Mouse (Mus musculus) midbrain, postnatal 0 days (tissue): Measurements from ENCODE around the gene S100a5. TPM values are rescaled to one million over a fixed set of nuclear protein-coding genes. Genes with fewer than 3 reads are reported as not detected.
A peak's percentile ranks its signal among the peaks of the same experiment; 100 is the strongest.

Experiments used
- ATAC-seq: fragments of 200-750 bp; cut with Nextera tagmentation; 2 replicates; pipeline ENCODE4 v1.8.0; 2017; ENCODE audit warnings: moderate number of reproducible peaks, mild to moderate bottlenecking, moderate TSS enrichment, moderate library complexity; ENCODE audit not compliant: low FRiP score
- DNase-seq: peaks from one replicate; pipeline ENCODE4 v3.0.0-alpha.2; 2015; ENCODE audit warnings: low spot score
- H3K27ac ChIP-seq: fragments of 300-500 bp; sonication (generic); 2 replicates; pipeline ENCODE4 v1.5.1; 2014; ENCODE audit warnings: low read depth, mild to moderate bottlenecking, low read length, mixed read lengths
- H3K27me3 ChIP-seq: fragments of 300-500 bp; sonication (generic); 2 replicates; pipeline ENCODE4 v1.6.1; 2014; ENCODE audit warnings: low read length, control low read depth, mixed read lengths; ENCODE audit not compliant: insufficient read depth
- H3K36me3 ChIP-seq: fragments of 300-500 bp; sonication (generic); 2 replicates; pipeline ENCODE4 v1.6.1; 2014; ENCODE audit warnings: low read length, control low read depth, mixed read lengths; ENCODE audit not compliant: insufficient read depth
- H3K4me1 ChIP-seq: fragments of 300-500 bp; sonication (generic); 2 replicates; pipeline ENCODE4 v1.6.1; 2014; ENCODE audit warnings: mild to moderate bottlenecking, control low read depth, antibody characterized with exemption, low read length, mixed read lengths; ENCODE audit not compliant: insufficient read depth
- H3K4me2 ChIP-seq: fragments of 300-500 bp; sonication (generic); 2 replicates; pipeline ENCODE4 v1.6.1; 2014; ENCODE audit warnings: low read depth, mild to moderate bottlenecking, low read length, mixed read lengths; ENCODE audit not compliant: poor library complexity, severe bottlenecking
- H3K4me3 ChIP-seq: fragments of 300-500 bp; sonication (generic); 2 replicates; pipeline ENCODE4 v1.5.1; 2014; ENCODE audit warnings: low read depth, mild to moderate bottlenecking, low read length, moderate library complexity
- H3K9ac ChIP-seq: fragments of 300-500 bp; sonication (generic); replicated peaks from 2 replicates; pipeline ENCODE4 v1.6.1; 2014; ENCODE audit warnings: mild to moderate bottlenecking, low read length, moderate library complexity, mixed read lengths; ENCODE audit not compliant: poor library complexity, severe bottlenecking
- H3K9me3 ChIP-seq: fragments of 300-500 bp; sonication (generic); 2 replicates; pipeline ENCODE4 v1.6.1; 2016; ENCODE audit warnings: low read length, control low read depth
- CTCF ChIP-seq: IDR thresholded peaks from 2 replicates; pipeline ENCODE4 v1.5.1; 2016; ENCODE audit warnings: antibody characterized with exemption, mild to moderate bottlenecking
- WGBS: fragments of 180-500 bp; shearing (Covaris S2); extraction: QIAGEN DNeasy Blood & Tissue Kit; methylation state at CpG from one replicate; pipeline ENCODE4 v1.1.7; 2014; 5-methylcytosine and 5-hydroxymethylcytosine counted together
- polyA plus RNA-seq: library from polyadenylated mRNA; unstranded; fragments of >200 nt; fragmentation: Nextera tagmentation; extraction: Ambion mirVana; gene quantifications from 2 replicates; pipeline ENCODE4 v1.2.1, GENCODE M21; 2015
- total RNA-seq: library from RNA; depleted of rRNA; stranded (reverse); fragments of >200 nt; gene quantifications from 2 replicates; pipeline ENCODE4 v1.2.3, GENCODE M21; 2014; rRNA removed

The S100a5 gene
- total and polyA plus RNA-seq, 2 experiments from 2014 or later, result 0.43 TPM; not detected in 1

GRCm38 (mm10) chr3:90648981-90649380 is 40.7 kb downstream of the S100a5 start:
- H3K4me1 ChIP-seq, result no peaks in the 10 kb centered on the region
- no peak overlapping the region for H3K9ac ChIP-seq
- ATAC-seq (no peak), DNase-seq (no peak)
- no peak for TF ChIP-seq CTCF
- H3K27me3 ChIP-seq, result no peaks in the 10 kb centered on the region
- no peaks in the 10 kb centered on the region for H3K9me3 ChIP-seq
- H3K4me2 ChIP-seq, result no peak overlapping the region
- no peak overlapping the region for H3K27ac ChIP-seq
- no peaks in the 10 kb centered on the region for H3K36me3 ChIP-seq
- H3K4me3 ChIP-seq, result no peak overlapping the region

- Histone ChIP-seq H3K36me3 (no peaks in the 10 kb centered on the region), H3K4me3 (no peak overlapping the region), H3K27ac (no peak overlapping the region), H3K9me3 (no peaks in the 10 kb centered on the region), H3K4me1 (no peaks in the 10 kb centered on the region), H3K27me3 (no peaks in the 10 kb centered on the region), H3K4me2 (no peak overlapping the region), H3K9ac (no peak overlapping the region)
- WGBS, result 88% methylated on average over 2 of the region's 2 CpGs
- DNase-seq (no peak), ATAC-seq (no peak)
- TF ChIP-seq CTCF, result no peak
Measured at GRCm38 (mm10) chr3:90649832-90650231, 41.5 kb downstream of the S100a5 start.

GRCm38 (mm10) chr3:90652878-90653508 is 44.7 kb downstream of the S100a5 start:
- 38% methylated on average over 5 of the region's 5 CpGs for WGBS
- Histone ChIP-seq H3K9ac (no peak overlapping the region), H3K27ac (no peak overlapping the region), H3K4me2 (no peak overlapping the region), H3K36me3 (no peaks in the 10 kb centered on the region), H3K9me3 (no peaks in the 10 kb centered on the region), H3K4me3 (no peak overlapping the region), H3K27me3 (no peaks in the 10 kb centered on the region), H3K4me1 (no peaks in the 10 kb centered on the region)
- ATAC-seq (peak; percentile 74), DNase-seq (peak; percentile 90)
- peak; percentile 89 for TF ChIP-seq CTCF

- Histone ChIP-seq H3K4me1 (no peaks in the 10 kb centered on the region), H3K27ac (no peak within 1 kb of the TSS), H3K4me3 (no peak within 1 kb of the TSS), H3K4me2 (no peak within 1 kb of the TSS), H3K36me3 (no peaks in the 10 kb centered on the region), H3K27me3 (no peaks in the 10 kb centered on the region), H3K9me3 (no peaks in the 10 kb centered on the region), H3K9ac (no peak within 1 kb of the TSS)
- TF ChIP-seq CTCF, result no peak
- no peak for ATAC-seq
- no peak for DNase-seq
Measured at GRCm38 (mm10) chr3:90653717-90654116, 45.4 kb downstream of the S100a5 start, which contains the start of gene S100a7a. TSS of gene S100a7a (plus strand) at chr3:90654017.

- Histone ChIP-seq H3K4me1 (no peaks in the 10 kb centered on the region), H3K4me3 (no peak overlapping the region), H3K27me3 (no peaks in the 10 kb centered on the region), H3K4me2 (no peak overlapping the region), H3K27ac (no peak overlapping the region), H3K9me3 (no peaks in the 10 kb centered on the region), H3K36me3 (no peaks in the 10 kb centered on the region), H3K9ac (no peak overlapping the region)
- DNase-seq (no peak), ATAC-seq (no peak)
- peak; percentile 45 for TF ChIP-seq CTCF
- 67% methylated on average over 4 of the region's 4 CpGs for WGBS
Measured at GRCm38 (mm10) chr3:90657405-90657804, 49.1 kb downstream of the S100a5 start.

GRCm38 (mm10) chr3:90659364-90660044 is 51.2 kb downstream of the S100a5 start:
- DNase-seq, result no peak
- Histone ChIP-seq H3K27ac (no peak overlapping the region), H3K4me3 (no peak overlapping the region), H3K4me1 (no peaks in the 10 kb centered on the region), H3K4me2 (no peak overlapping the region), H3K36me3 (no peaks in the 10 kb centered on the region), H3K9me3 (no peaks in the 10 kb centered on the region), H3K27me3 (no peaks in the 10 kb centered on the region), H3K9ac (no peak overlapping the region)
- no peak for ATAC-seq
- no peak for TF ChIP-seq CTCF

Other genes with a start within 250 kb of the S100a5 start
- gene Slc27a3, start 218.6 kb upstream of the S100a5 start, total RNA-seq, result 64.8 and 86.6 TPM in 2 replicates
- gene Slc27a3, start 218.6 kb upstream of the S100a5 start, polyA plus RNA-seq, result 30.8 and 31.4 TPM in 2 replicates
- 58.5 and 61.8 TPM in 2 replicates for gene Ints3, start 174.9 kb upstream of the S100a5 start, total RNA-seq
- gene Ints3, start 174.9 kb upstream of the S100a5 start, polyA plus RNA-seq, result 19.7 and 22.3 TPM in 2 replicates
- gene Npr1, start 142.7 kb upstream of the S100a5 start, total RNA-seq, result 4.0 and 4.1 TPM in 2 replicates
- gene Npr1, start 142.7 kb upstream of the S100a5 start, polyA plus RNA-seq, result 1.5 and 2.0 TPM in 2 replicates
- gene Ilf2, start 132.4 kb upstream of the S100a5 start, total RNA-seq, result 136 and 147 TPM in 2 replicates
- 177 and 182 TPM in 2 replicates for gene Ilf2, start 132.4 kb upstream of the S100a5 start, polyA plus RNA-seq
- 41.2 and 51.9 TPM in 2 replicates for gene Snapin, start 117.5 kb upstream of the S100a5 start, total RNA-seq
- gene Snapin, start 117.5 kb upstream of the S100a5 start, polyA plus RNA-seq, result 93.5 and 97.2 TPM in 2 replicates
- gene Chtop, start 99.0 kb upstream of the S100a5 start, total RNA-seq, result 233 and 254 TPM in 2 replicates
- 154 and 163 TPM in 2 replicates for gene Chtop, start 99.0 kb upstream of the S100a5 start, polyA plus RNA-seq
- 16.4 and 27.5 TPM in 2 replicates for gene S100a1, start 94.1 kb upstream of the S100a5 start, total RNA-seq
- gene S100a1, start 94.1 kb upstream of the S100a5 start, polyA plus RNA-seq, result 54.2 and 59.9 TPM in 2 replicates
- gene S100a13, start 94.1 kb upstream of the S100a5 start, total RNA-seq, result 4.5 and 7.3 TPM in 2 replicates
- gene S100a13, start 94.1 kb upstream of the S100a5 start, polyA plus RNA-seq, result 20.3 and 21.1 TPM in 2 replicates
- 0.55 TPM in 1 of 2 replicates, not detected in the other for gene S100a14, start 81.7 kb upstream of the S100a5 start, total RNA-seq
- not detected in 2 replicates for gene S100a14, start 81.7 kb upstream of the S100a5 start, polyA plus RNA-seq
- 38.4 and 76.1 TPM in 2 replicates for gene S100a16, start 71.3 kb upstream of the S100a5 start, total RNA-seq
- 65.5 and 74.7 TPM in 2 replicates for gene S100a16, start 71.3 kb upstream of the S100a5 start, polyA plus RNA-seq
- gene S100a3, start 47.9 kb upstream of the S100a5 start, total RNA-seq, result 0.19 and 3.5 TPM in 2 replicates
- 0.81 and 0.90 TPM in 2 replicates for gene S100a3, start 47.9 kb upstream of the S100a5 start, polyA plus RNA-seq
- not detected in 2 replicates for gene S100a2, start 18.3 kb upstream of the S100a5 start, total RNA-seq
- not detected in 2 replicates for gene S100a2, start 18.3 kb upstream of the S100a5 start, polyA plus RNA-seq
- gene Gm42674, start 6.6 kb upstream of the S100a5 start, total RNA-seq, result 1.6 TPM in 1 of 2 replicates, not detected in the other
- gene Gm42674, start 6.6 kb upstream of the S100a5 start, polyA plus RNA-seq, result not detected in 2 replicates
- gene S100a4, start 4.8 kb upstream of the S100a5 start, total RNA-seq, result not detected in 2 replicates
- gene S100a4, start 4.8 kb upstream of the S100a5 start, polyA plus RNA-seq, result 2.4 and 2.5 TPM in 2 replicates
- 13.8 and 14.3 TPM in 2 replicates for gene S100a6, start 4.4 kb downstream of the S100a5 start, total RNA-seq
- gene S100a6, start 4.4 kb downstream of the S100a5 start, polyA plus RNA-seq, result 42.3 and 50.9 TPM in 2 replicates
- not detected in 2 replicates for gene S100a7a, start 45.5 kb downstream of the S100a5 start, total RNA-seq
- gene S100a7a, start 45.5 kb downstream of the S100a5 start, polyA plus RNA-seq, result not detected in 2 replicates
- 0.93 and 1.8 TPM in 2 replicates for gene S100a8, start 60.5 kb downstream of the S100a5 start, total RNA-seq
- gene S100a8, start 60.5 kb downstream of the S100a5 start, polyA plus RNA-seq, result 2.2 and 4.2 TPM in 2 replicates
- gene S100a9, start 87.2 kb downstream of the S100a5 start, total RNA-seq, result 5.5 TPM in 1 of 2 replicates, not detected in the other
- 2.1 and 2.2 TPM in 2 replicates for gene S100a9, start 87.2 kb downstream of the S100a5 start, polyA plus RNA-seq
- gene Pglyrp4, start 118.4 kb downstream of the S100a5 start, total RNA-seq, result not detected in 2 replicates
- gene Pglyrp4, start 118.4 kb downstream of the S100a5 start, polyA plus RNA-seq, result not detected in 2 replicates
- not detected in 2 replicates for gene Gm5849, start 169.4 kb downstream of the S100a5 start, total RNA-seq
- gene Gm5849, start 169.4 kb downstream of the S100a5 start, polyA plus RNA-seq, result not detected in 2 replicates